In genomic region chr3:60570491-60571022, GRCm38 (mm10) we compare ENCODE assay signal across 8 mouse cellular contexts.
DNase-seq lines count a peak whose midpoint lies in the region.

No protein-coding gene starts in this region.

- peak; percentile 75 for DNase-seq in urinary bladder, postnatal 14 days (ENCODE audit: low spot score)
- no peak for DNase-seq in urinary bladder, postnatal 4 days (ENCODE audit: low spot score in 2 of 2)
- peak; percentile 92 for DNase-seq in brain, adult 2 months (ENCODE audit: low read depth, low spot score)
- DNase-seq in gastrocnemius, postnatal 25 days, result peak; percentile 52
- DNase-seq in kidney, postnatal 4 days, result peak; percentile 16 to 41
- DNase-seq in spleen, postnatal 10 days (ENCODE audit: low spot score in 2 of 2), result peak; percentile 84 to 92
- DNase-seq in layer of hippocampus, postnatal 10 days (ENCODE audit: low spot score in 2 of 2), result no peak
- DNase-seq in left cerebral cortex, postnatal 4 days, result no peak

- intact Hi-C loops in left cerebral cortex, postnatal 4 days (cut with DNase I), result no loop called here

Comparison
In these comparisons a context has a peak if more than half of its experiments do, and no peak if none do; other contexts are left out.
1. DNase-seq: peak in urinary bladder, postnatal 14 days (single experiment), brain, adult 2 months (single experiment), gastrocnemius, postnatal 25 days (single experiment), kidney, postnatal 4 days (2 of 2) and spleen, postnatal 10 days (2 of 2); none in urinary bladder, postnatal 4 days (0 of 2), layer of hippocampus, postnatal 10 days (0 of 2) and left cerebral cortex, postnatal 4 days (single experiment).